Mouse (Mus musculus) lung, adult 18-20 months (tissue): ENCODE data around the gene Fgfr4.
"Not testable (repeated sequence)": the region's sequence is repeated elsewhere in the genome, so short reads cannot be mapped to it uniquely, and the experiment has no call there.

Experiments
- DNase-seq, 2 experiments: peaks; one replicate each; pipeline ENCODE4 v3.0.0; 2022; ENCODE audit warnings: mixed read lengths in 2 of 2

Fgfr4 gene

DNA sequence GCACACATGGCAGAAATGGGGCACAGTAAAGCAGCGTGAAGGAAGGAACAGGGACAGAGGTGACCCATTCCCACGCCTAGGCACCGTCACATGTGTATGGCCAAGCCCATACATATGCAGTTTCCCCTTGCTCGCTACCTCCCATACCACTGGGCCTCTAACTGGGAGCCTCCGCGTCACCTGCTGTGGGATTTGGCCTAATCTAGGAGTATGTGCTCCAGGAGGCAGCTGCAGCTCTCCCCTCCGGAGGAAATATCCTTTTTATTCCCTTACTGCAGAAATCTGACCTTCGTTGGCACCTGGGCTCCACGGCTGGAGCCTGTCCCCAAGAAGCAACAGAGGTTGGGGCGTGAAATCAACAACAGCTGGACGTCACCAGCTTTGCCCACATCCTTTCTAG lies 21.9 kb downstream of the Fgfr4 start:
- no peak for DNase-seq

DNA sequence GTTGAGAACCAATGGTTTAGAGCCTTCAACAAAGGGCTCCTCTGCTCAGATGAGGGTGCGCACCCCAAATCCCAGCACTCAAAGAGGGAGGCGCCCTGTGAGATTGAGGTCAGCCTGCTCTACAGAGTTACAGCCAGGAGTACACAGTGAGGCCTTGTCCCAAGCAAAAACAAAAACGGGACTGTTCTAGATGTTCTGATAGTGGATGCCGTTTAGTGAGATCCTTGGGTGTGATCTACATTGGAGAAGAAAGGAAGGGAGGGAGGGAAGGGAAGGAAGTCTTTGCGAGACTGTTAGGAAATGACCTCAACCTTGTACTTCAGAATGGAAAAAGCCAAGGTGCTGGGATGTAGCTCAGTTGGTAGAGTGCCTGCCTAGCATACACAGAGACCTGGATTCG lies 23.8 kb downstream of the Fgfr4 start:
- peak in 1 of 2 experiments; percentile 42 for DNase-seq

DNA sequence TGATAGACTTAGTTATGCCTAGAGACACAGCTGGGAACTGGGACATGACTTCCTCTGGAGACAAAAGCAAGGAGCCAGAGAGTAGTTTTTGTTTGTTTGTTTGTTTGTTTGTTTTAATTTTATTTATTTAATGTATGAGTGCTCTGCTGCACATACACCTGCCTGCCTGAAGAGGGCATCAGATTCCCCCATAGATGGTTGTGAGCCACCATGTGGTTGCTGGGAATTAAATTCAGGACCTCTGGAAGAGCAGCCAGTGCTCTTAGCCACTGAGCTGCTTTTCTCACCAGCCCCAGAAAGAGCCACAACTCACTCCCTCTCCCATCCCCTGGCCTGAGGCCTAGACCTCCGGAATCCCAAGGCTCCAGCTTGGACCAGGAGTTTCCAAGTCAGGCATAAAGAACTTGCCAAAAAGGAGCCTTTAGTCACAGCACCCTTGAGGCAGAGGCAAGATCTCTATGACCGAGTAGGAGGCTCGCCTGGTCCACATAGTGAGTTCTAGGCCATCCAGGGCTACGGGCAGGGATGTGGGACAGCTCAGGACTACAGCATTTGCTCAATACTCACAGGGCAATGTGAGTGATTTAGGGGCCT lies 25.6 kb downstream of the Fgfr4 start:
- DNase-seq = no peak

DNA sequence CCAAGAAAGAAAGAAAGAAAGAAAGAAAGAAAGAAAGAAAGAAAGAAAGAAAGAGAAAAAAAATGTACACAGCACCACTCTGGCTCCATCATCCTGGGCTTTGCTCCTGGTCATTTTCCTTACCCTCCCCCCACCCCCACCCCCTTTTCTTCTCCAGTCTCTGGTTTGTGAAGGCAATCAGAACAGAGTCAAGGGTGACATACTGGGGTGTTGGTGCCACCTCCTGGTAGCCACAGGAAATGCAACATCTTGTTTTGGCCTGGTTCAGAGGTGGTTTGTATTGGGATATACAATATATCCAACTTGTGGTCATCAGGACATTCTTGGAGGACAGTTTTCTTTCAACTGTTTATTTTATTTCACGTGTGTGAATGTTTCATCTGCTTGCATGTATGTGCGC lies 26.1 kb downstream of the Fgfr4 start:
- peak; percentile 74 to 76 for DNase-seq

DNA sequence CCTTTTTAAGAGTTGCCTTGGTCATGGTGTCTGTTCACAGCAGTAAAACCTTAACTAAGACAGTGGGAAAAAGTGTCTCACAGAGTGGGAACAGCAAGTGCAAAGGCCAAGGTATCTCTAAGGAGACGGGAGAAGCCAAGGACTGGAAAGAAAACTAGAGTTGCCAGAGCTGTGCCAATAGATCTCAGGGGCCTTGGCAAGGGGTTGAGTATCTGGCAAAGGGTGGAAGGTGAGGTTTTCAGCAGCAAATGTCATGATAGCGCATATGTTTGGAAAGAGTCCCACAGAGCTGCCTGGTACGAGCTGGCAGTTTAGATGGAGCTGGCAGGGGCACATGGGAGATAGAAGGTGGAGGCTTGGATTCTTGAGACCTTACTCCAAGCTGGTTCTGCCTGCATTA lies 27.2 kb downstream of the Fgfr4 start:
- DNase-seq = no peak

DNA sequence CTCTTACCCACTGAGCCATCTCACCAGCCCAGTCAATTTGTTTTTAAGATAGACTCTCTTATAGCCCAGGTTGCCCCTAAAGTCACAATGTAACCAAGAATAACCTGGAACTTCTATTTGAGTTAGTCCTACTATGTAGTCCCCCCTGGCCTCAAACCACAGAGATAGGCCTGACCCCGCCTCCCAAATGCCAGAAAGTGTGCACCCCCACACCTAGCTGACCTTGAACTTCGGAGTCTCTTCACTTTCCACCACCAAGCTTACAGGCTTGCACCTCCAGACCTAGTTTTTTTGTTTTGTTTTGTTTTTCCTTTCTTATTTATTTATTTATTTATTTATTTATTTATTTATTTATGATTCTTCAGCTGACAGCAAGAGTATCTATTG lies 29.3 kb downstream of the Fgfr4 start:
- no peak for DNase-seq

DNA sequence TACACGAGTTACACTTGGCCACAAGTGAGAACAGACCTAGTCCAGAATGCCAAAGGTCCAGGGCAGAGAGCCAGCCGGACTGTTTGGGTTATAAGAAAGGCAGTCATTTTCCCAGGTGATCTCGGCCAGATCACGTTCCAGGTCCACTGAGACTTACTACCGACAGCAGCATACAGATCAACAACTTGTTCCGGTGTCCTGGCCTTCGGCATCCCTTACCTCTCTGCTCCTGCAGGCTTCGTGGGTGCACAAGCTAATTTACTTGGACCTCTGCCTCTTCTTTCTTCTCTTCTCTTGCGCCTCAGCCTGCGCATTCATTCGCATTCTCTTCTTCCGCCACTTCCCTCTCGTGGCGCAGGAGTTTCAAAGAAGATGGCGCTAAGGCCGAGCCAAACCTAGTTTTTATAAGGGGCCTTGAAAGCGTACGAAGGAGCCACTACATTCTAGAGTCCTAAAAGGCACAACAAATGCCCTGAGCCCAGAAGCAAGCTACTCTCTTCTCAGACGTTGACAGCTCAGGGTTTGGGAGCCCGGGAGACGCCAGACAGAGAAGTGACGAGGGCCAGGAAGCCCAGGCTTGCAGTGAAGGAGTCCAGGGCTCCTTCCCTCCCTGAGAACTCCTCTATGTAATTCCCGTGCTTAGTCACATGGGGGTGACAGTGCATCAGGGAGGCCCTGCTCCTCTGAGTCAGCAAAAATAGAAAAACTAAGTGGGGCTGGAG lies 29.9 kb downstream of the Fgfr4 start:
- DNase-seq = peak; percentile 80 to 86

DNA sequence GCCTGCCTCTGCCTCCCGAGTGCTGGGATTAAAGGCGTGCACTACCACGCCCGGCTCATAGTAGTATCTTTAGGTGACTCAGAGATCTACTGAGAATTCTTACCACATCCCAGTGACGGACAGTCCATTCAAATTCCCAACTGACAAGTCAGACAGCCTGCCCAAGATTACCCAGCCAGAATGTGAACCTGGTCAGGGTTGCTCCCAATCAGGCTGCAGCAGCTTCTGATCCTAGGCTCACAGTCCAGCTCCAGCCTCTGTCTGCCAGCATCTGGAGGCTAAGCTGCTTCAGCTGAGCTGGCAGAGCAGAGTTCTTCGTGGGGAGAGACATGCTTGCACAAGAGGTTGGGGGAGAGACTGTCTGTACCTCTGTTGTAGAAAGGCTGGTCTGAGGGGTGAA lies 30.9 kb downstream of the Fgfr4 start:
- DNase-seq = no peak

DNA sequence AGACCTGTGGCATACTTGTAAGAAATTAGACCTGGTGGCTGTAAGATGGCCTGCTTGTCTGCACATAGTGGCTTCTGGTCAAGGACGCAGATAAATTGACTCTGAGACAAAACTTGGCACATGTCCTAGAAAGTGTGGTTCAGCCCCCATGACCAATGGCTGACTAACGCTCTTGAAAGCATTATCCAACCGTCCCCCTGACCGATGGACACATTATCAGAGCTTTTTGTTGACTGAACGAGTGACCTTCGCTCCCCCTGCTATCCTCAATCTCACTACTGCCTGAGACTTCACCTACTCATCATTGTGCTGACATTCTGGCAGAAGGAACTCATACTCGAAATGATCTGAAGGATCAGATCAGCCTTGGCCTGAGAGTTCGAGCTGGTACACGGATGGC lies 34.6 kb downstream of the Fgfr4 start:
- not testable (repeated sequence) for DNase-seq

DNA sequence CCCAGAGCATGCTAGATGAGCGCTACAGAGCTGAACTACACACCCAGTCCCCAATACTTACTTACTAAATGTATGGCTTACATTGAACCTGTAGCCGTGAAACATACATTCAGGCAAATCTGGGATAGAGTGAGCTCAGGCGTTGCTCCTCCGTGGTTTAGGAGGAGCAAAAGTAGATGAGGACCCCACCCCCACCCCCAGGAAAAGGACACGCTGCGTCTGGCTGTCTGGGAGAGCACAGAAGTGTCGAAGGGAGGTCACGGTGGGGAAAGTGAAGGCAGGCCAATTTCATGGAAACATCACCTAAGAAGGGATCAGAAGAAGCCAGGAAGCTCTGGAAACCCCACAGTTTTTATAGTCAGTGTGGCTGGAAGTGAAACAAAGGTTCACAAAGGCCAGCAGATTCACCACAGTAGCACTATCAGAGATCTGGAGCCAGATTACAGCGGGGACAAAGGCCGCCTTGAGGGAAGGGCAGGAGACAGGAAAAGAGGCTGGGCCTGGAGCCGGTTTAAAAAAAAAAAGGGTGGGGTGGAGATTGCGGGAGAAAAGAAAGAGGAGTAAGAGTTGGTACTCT lies 37.2 kb downstream of the Fgfr4 start:
- no peak for DNase-seq

DNA sequence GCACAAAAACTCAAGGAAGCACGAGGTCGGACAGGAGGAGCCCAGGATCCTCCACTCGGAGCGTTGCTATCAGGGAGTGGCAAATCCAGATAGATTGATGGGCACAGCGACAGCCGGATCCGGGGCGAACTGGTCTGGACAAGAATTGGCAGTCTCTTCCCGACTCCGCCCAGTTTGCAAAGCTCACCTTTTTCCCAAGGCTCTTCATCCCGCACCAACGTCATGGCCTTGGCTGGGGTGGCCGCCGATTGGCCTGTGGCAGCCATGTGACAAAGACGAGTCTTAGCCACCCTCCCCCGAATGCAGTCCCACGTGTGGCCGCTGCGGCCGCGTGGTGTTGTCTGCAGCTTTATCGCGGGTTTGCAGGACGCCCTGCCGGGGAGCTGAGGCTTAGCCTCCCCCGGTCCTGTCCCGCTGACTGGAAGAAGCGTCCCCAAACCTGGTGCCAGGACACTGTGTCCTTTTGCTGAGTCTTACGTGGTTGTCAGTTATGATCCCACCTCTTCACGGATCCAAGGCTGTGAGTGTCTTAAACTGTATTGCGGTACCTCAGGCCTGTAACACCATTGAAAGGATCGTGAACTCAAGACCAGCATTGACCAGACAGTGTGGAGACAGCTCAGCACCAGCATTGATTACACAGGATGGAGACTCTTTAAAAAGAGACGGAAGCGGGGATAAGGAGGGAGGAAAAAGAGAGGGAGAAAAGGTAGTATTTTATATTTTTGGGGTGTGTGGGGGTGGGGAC lies 37.9 kb downstream of the Fgfr4 start:
- DNase-seq = peak; percentile 97 to 98

DNA sequence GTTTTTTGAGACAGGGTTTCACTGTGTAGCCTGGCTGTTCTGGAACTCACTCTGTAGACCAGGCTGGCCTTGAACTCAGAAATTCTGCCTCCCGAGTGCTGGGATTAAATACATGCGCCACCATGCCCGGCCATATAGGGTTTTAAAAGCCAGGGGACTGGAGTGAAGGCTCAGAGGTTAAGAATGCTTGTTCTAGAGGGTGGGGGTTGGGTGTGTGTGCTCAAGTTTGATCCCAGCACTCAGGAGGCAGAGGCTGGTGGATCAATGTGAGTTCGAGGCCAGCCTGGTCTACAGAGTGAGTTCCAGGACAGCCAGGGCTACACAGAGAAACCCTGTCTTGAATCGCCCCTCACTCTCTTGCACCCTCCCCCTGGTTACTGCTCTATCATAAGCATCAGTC lies 39.1 kb downstream of the Fgfr4 start:
- DNase-seq = no peak

DNA sequence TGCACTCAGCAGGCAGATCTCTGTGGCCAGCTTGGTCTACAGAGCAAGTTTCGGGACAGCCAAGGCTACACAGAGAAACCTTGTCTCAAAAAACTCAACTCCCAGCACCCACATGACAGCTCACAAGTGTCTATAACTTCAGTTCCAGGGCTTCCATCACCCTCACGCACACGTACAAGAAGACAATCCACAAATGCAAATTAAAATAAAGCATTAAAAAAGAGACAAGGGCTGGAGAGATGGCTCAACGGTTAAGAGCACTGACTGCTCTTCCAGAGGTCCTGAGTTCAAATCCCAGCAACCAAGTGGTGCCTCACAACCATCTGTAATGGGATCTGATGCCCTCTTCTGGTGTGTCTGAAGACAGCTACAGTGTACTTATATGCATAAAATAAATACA lies 50.3 kb downstream of the Fgfr4 start:
- DNase-seq = not testable (repeated sequence)

DNA sequence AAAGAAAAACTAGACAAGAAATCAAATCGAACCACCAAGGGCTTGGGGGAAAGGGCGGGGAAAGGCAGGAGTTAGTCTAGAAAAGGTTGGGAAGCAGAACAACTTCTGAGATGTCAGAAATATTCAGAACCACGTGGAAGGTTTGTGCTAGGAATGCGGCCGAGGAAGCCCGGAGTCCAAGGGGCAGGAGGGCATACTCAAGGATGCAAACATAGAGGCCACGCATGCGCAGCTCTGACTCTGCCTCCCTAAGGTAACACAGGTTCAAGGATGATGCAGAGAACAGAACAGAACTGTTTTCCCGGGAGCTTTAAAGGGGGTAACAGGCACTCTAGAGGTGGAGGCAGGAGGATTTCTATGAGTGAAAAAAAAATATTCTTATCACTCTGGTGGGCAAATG lies 51.3 kb downstream of the Fgfr4 start:
- DNase-seq = no peak

DNA sequence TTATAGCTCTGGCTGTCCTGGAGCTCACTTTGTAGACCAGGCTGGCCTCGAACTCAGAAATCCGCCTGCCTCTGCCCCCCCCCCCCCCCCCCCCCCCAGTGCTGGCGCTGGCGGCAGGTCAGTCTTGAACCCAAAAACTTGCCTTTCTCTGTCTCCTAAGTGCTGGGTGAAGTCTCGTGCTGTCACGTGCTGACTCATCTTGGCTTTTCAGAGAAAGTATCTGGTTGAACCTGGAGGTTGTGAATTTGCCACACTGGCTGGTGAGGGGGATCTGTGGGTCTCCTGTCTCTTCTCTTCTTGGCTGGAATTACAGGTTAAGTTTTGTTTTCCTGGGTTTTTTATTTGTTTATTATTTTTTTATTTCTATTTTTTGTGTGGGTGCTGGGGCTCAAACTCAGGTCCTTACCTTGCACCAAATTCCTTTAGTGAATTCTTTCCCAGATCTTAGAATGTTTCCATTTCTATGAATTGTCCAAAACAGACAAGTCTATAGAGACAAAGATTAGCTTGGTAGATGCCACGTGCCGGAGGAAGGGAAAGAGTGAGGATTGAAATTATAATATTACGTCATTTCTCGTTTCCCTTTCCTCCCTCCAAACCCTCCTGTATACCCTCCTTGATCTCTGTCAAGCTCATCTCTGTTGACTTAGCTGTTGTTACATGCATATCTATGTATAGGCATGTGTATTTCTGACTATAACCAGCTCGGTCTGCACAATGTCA lies 52.4 kb downstream of the Fgfr4 start:
- no peak for DNase-seq

DNA sequence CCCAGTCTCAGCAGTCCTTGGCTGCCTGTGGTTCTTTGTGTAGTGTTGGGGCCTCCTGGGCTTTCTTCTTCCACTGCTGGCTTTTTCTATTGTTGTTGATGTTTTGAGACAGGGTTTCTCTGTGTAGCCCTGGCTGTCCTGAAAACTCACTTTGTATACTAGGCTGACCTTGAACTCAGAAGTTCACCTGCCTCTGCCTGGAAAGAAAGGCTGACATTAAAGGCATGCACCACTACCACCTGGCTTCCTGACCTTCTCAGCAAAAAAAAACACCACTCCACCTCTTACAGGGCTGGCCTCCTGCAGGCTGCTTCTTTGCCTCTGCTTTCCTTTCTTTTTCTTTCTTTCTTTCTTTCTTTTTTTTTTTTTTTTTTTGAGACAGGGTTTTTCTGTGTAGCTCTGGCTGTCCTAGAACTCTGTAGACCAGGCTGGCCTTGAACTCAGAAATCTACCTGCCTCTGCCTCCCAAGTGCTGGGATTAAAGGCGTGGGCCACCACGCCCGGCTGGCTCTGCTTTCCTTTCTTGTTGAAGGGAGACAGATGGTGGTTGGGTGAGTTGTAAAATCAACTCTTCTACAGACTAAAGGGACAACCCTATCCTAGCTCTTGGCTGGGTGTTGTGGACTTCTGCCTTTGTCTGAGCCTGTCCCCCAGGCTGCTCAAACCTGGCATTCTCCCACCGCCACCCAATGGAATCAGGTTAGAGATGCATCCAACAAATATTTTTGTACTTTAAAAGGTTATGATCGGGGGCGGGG lies 53.2 kb downstream of the Fgfr4 start:
- DNase-seq = no peak

DNA sequence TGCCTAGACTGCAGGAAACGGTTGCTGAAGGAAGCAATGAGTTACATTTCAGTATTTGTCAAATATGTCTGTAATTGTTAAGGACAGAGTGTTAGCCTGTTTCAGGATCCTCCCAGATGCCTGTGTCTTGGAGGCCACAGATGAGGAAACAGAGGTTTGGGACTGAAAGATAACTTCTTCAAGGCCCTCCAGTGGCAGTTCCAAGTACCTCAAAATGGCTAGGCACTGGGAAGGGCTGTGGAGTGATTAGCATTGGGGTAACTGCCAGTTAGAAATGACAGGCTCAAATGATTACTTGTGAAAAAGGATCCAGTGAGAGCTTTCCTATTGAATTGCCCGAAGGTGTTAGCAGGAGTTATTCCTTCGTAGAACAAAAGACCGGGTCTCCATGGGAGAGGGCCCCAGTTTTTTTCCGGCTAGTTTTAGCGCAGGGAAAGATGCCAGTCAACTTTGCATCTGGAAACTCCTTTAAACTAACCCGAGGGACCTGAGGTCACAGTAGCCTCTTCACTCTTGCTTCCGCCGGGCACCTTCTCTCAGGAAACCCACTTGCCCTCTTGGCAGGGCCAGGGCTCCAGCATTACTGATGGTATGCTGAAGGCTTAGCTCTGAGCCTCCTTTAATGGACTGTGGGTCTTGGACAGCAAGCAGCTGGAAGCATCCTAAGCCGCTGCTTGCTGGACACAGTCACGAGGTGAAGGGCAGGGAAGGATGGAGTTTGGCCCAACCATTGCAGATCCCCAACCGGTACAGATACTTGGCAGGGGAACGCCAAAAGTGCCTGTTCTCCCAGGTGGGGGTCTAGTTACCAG lies 56.6 kb downstream of the Fgfr4 start:
- DNase-seq = no peak

DNA sequence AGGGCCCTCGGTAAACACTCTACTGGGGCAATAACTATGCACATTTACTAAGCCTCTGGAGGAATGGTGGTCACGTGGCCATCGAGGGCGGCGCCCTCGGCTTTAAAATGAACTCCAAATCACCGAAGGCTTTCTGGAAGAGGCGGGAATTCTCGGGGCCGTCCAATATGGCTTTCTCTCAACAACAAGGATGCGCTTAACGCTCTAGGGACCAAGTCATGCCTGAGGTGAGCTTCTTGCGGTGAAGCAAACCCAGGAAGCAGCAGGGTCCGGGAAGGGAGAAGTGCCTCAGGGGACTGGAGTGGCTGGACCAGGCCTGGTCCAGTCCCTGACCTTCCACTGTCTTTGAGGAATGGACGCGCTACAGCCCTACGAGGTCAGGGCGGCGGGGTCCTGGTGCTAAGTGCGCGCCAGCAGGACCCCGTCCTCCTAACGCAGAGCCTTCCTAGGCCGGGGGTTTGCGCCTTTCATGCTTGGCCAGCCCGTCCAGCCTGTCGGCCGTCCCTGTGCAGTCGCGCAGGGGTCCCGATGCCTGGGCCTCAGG lies 57.3 kb downstream of the Fgfr4 start, which contains the start of gene Nsd1:
TSS of gene Nsd1 (plus strand) at position 134 of the 544 bp plus-strand sequence.
- DNase-seq = no peak

DNA sequence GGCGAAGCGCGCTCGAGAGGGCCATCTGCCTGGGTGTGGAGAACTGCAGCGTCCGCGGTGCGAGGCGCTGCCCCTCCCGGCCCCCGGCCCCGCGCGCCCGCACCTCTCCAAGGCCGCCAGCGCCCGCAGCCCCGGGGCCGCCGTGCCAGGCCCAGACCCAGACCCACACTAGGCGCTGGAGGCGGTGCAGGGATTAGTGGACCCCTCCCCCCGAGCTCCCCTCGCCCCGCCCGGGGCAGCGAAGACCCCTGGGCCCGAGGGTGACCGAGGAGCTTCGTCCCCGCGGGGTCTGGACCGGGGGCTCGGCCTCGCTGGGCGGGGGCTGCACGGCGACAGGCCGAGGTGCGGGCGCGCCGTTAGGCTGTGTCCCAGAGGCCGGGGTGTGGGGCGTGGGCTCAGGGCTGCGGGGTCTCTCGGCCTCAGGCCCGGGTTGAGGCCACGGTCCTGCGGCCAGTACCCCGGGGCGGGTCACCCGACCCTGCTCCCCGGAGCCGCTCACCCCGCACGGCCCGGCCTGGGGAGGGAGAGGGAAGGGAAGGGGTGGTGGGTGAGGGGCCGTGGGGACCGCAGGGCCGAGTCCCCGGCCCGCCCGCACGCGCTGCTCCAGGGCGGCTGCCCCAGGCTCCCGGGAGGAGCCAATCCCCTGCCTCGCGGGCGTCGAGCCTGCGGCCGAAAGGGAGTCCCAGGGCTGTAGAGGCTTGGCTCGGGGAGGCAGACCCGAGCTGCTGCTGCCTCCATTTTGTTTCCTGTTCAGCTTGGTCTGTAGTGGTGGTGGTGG lies 57.9 kb downstream of the Fgfr4 start:
- peak; percentile 27 to 44 for DNase-seq

DNA sequence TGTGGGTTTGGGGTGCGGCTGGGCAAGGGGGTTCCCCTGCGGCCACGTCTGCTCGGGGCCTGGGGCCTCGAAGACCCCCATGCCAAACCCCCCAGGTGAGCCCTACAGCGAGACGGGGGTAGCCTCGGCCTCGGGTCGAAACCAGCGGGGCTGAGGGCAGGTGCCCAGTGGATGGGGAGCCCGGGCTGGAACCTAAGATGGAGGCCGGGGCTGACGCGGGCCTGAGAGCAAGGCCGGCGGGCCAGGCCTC lies 58.5 kb downstream of the Fgfr4 start:
- DNase-seq = no peak
